Mouse (Mus musculus): ENCODE measurements around the gene Dgkb. TPM values are rescaled to one million over a fixed set of nuclear protein-coding genes. Genes with fewer than 3 reads are reported as not detected.

Dgkb gene
- polyA plus RNA-seq, 1 experiment from 2014 or later: 0.36 TPM

DNA sequence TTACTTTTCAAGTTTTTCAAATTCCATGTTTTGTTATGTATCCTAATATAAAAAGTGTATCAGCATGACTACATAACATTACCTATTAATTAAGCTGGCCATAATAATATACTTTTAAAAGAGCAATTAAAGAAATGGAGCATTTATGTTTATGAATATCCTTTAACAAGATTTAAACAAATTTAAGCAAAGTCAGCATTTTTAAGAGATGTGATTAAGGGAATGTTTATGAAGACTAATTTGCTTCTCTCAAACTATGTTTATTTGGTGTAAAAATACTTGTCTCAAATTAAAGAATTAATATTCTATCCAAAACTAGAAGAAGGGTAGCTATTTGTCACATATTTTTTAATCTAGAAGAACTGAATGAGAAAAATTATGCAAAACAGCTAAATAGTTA lies 492.4 kb downstream of the Dgkb start:
- Histone ChIP-seq H3K9me3 (no peaks in the 10 kb centered on the region), H3K36me3 (replicated peaks) (no peaks in the 10 kb centered on the region), H3K27ac (replicated peaks) (no peak overlapping the region), H3K4me3 (no peak overlapping the region), H3K4me1 (no peaks in the 10 kb centered on the region), H3K27me3 (replicated peaks; ENCODE audit: low read depth, poor library complexity, severe bottlenecking) (no peaks in the 10 kb centered on the region)
- no peak for DNase-seq (ENCODE audit: low spot score)

GRCm38 (mm10) chr12:38327729-38328271 lies 510.3 kb downstream of the Dgkb start:
- no peak overlapping the region for H3K4me3 ChIP-seq
- H3K36me3 ChIP-seq (replicated peaks): no peaks in the 10 kb centered on the region
- H3K4me1 ChIP-seq: no peaks in the 10 kb centered on the region
- DNase-seq (ENCODE audit: low spot score): no peak
- no peaks in the 10 kb centered on the region for H3K27me3 ChIP-seq (replicated peaks; ENCODE audit: low read depth, poor library complexity, severe bottlenecking)
- no peaks in the 10 kb centered on the region for H3K9me3 ChIP-seq
- H3K27ac ChIP-seq (replicated peaks): no peak overlapping the region
- 62% methylated on average over 1 of the region's 1 CpGs for WGBS

DNA sequence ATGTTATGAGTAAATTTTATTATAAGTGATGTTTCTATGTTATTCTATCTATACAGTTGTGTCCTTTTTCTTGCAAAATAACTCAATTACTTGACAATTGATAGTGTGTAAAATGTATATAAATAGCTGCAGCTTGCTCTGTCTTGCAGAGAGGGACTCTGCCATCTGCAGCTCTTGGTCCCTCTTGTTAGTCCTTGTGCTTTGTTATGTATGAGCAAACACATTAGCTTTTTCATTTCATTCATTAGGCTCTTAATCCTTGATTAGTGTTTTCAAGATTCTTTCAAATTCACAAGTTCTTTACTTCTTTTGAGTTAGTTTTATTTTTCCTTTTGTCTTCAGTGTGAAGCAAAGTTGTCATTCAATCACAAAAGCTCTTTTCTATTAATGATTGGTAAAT lies 511.3 kb downstream of the Dgkb start:
- no peaks in the 10 kb centered on the region for H3K36me3 ChIP-seq (replicated peaks)
- no peak overlapping the region for H3K27ac ChIP-seq (replicated peaks)
- H3K4me3 ChIP-seq: no peak overlapping the region
- no peak for DNase-seq (ENCODE audit: low spot score)
- no peaks in the 10 kb centered on the region for H3K4me1 ChIP-seq
- H3K9me3 ChIP-seq: no peaks in the 10 kb centered on the region
- H3K27me3 ChIP-seq (replicated peaks; ENCODE audit: low read depth, poor library complexity, severe bottlenecking): no peaks in the 10 kb centered on the region

GRCm38 (mm10) chr12:38342657-38343056 lies 525.1 kb downstream of the Dgkb start:
- peak; percentile 65 for DNase-seq (ENCODE audit: low spot score)
- 15% methylated on average over 6 of the region's 6 CpGs for whole genome bisulfite sequencing

GRCm38 (mm10) chr12:38352481-38352880 lies 535.0 kb downstream of the Dgkb start:
- DNase-seq (ENCODE audit: low spot score): no peak
- 88% methylated on average over 3 of the region's 3 CpGs for WGBS

More at GRCm38 (mm10) chr12:38342657-38343056, 525.1 kb downstream of the Dgkb start:
- no peak overlapping the region for H3K4me3 ChIP-seq
- no peaks in the 10 kb centered on the region for H3K27me3 ChIP-seq (replicated peaks; ENCODE audit: low read depth, poor library complexity, severe bottlenecking)
- no peaks in the 10 kb centered on the region for H3K36me3 ChIP-seq (replicated peaks)
- H3K27ac ChIP-seq (replicated peaks): no peak overlapping the region
- no peaks in the 10 kb centered on the region for H3K9me3 ChIP-seq
- H3K4me1 ChIP-seq: 0 out of 2 replicates have a peak, but pooled peaks cover 2% of the 10 kb centered on the region

GRCm38 (mm10) chr12:38356386-38356785 lies 538.9 kb downstream of the Dgkb start:
- H3K4me1 ChIP-seq: no peaks in the 10 kb centered on the region
- no peaks in the 10 kb centered on the region for H3K9me3 ChIP-seq
- WGBS: 87% methylated on average over 1 of the region's 1 CpGs
- DNase-seq (ENCODE audit: low spot score): no peak
- H3K4me3 ChIP-seq: no peak overlapping the region
- no peak overlapping the region for H3K27ac ChIP-seq (replicated peaks)
- H3K36me3 ChIP-seq (replicated peaks): no peaks in the 10 kb centered on the region
- H3K27me3 ChIP-seq (replicated peaks; ENCODE audit: low read depth, poor library complexity, severe bottlenecking): no peaks in the 10 kb centered on the region

More at GRCm38 (mm10) chr12:38352481-38352880, 535.0 kb downstream of the Dgkb start:
- H3K36me3 ChIP-seq (replicated peaks): no peaks in the 10 kb centered on the region
- H3K27ac ChIP-seq (replicated peaks): no peak overlapping the region
- no peaks in the 10 kb centered on the region for H3K4me1 ChIP-seq
- H3K27me3 ChIP-seq (replicated peaks; ENCODE audit: low read depth, poor library complexity, severe bottlenecking): no peaks in the 10 kb centered on the region
- no peaks in the 10 kb centered on the region for H3K9me3 ChIP-seq
- no peak overlapping the region for H3K4me3 ChIP-seq

- no peak overlapping the region for H3K27ac ChIP-seq (replicated peaks)
- no peaks in the 10 kb centered on the region for H3K4me1 ChIP-seq
- WGBS: 88% methylated on average over 4 of the region's 4 CpGs
- no peaks in the 10 kb centered on the region for H3K36me3 ChIP-seq (replicated peaks)
- no peaks in the 10 kb centered on the region for H3K9me3 ChIP-seq
- no peak overlapping the region for H3K4me3 ChIP-seq
- no peak for DNase-seq (ENCODE audit: low spot score)
- H3K27me3 ChIP-seq (replicated peaks; ENCODE audit: low read depth, poor library complexity, severe bottlenecking): no peaks in the 10 kb centered on the region
Observed at GRCm38 (mm10) chr12:38361491-38361890, 544.0 kb downstream of the Dgkb start.

- no peak for DNase-seq (ENCODE audit: low spot score)
- H3K27me3 ChIP-seq (replicated peaks; ENCODE audit: low read depth, poor library complexity, severe bottlenecking): no peaks in the 10 kb centered on the region
- H3K4me3 ChIP-seq: no peak overlapping the region
- 80% methylated on average over 2 of the region's 2 CpGs for whole genome bisulfite sequencing
- H3K4me1 ChIP-seq: no peaks in the 10 kb centered on the region
- no peaks in the 10 kb centered on the region for H3K9me3 ChIP-seq
- H3K27ac ChIP-seq (replicated peaks): no peak overlapping the region
- H3K36me3 ChIP-seq (replicated peaks): no peaks in the 10 kb centered on the region
Observed at GRCm38 (mm10) chr12:38371597-38371996, 554.1 kb downstream of the Dgkb start.

- H3K27me3 ChIP-seq (replicated peaks; ENCODE audit: low read depth, poor library complexity, severe bottlenecking): no peaks in the 10 kb centered on the region
- H3K4me1 ChIP-seq: no peaks in the 10 kb centered on the region
- no peaks in the 10 kb centered on the region for H3K36me3 ChIP-seq (replicated peaks)
- no peak overlapping the region for H3K27ac ChIP-seq (replicated peaks)
- 92% methylated on average over 3 of the region's 3 CpGs for WGBS
- H3K4me3 ChIP-seq: no peak overlapping the region
- H3K9me3 ChIP-seq: no peaks in the 10 kb centered on the region
- DNase-seq (ENCODE audit: low spot score): no peak
Observed at GRCm38 (mm10) chr12:38374159-38374558, 556.6 kb downstream of the Dgkb start.

DNA sequence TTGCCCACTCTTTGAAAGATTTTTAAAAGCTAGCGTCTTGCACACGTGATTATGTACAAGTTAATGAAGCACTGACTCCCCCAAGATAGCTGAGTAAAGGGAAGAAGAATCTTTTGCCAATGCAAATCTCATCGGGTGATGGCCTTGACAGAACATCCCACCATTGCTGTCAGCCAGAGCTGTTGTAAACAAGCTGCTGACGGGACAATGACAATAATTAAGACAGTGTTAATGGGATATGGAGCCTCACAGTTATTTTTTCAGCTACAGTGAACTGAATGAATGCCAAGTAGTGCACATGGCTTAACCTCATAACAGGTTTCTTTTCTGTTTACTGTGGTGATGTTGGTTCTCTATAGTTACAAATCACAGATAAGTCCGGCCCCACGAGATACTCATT lies 568.4 kb downstream of the Dgkb start:
- Histone ChIP-seq H3K4me3 (no peak overlapping the region), H3K27ac (replicated peaks) (no peak overlapping the region), H3K4me1 (no peaks in the 10 kb centered on the region), H3K36me3 (replicated peaks) (no peaks in the 10 kb centered on the region), H3K9me3 (no peaks in the 10 kb centered on the region), H3K27me3 (replicated peaks; ENCODE audit: low read depth, poor library complexity, severe bottlenecking) (no peaks in the 10 kb centered on the region)
- DNase-seq (ENCODE audit: low spot score): no peak
- WGBS: 86% methylated on average over 6 of the region's 6 CpGs

DNA sequence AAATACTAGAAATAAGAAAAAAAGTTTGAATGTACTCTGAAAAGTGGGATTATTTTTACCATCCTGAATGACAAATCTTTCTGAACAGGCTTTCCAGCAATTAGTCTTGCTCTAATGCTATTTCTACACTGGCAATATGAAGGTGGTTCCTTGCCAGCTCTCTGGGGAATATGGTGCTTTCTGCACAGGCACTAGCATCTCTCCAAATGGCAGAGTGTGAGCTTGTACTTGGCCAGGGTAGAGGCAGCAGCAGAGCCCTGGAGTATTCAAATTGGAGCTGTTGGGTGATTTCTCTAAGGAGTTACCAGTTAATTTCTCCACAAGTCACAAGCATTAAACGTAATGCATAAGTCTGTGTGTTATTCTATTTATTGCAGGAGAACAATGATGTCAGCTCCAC lies 569.5 kb downstream of the Dgkb start:
- no peak for DNase-seq (ENCODE audit: low spot score)
- Histone ChIP-seq H3K4me3 (no peak overlapping the region), H3K9me3 (no peaks in the 10 kb centered on the region), H3K36me3 (replicated peaks) (no peaks in the 10 kb centered on the region), H3K27me3 (replicated peaks; ENCODE audit: low read depth, poor library complexity, severe bottlenecking) (no peaks in the 10 kb centered on the region), H3K4me1 (no peaks in the 10 kb centered on the region), H3K27ac (replicated peaks) (no peak overlapping the region)
- WGBS: 93% methylated on average over 1 of the region's 1 CpGs

DNA sequence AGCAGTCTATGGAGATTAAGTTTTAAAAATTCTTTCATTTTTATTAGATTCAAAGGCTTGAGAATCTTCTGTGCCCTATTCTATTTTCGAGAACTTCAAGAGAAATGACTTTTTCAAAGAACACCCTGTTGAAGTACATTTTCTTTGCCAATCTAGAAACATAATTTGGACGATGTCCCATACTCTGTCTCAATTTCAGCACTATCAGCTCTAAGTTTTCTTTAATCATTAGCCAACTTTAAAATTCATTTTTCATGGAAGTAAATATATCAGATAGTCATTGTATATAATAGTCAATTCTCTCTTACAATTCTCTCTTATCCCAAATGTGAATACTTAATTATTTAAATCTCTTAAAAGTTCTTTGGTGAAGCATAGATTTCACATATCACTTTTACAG lies 570.1 kb downstream of the Dgkb start:
- 92% methylated on average over 2 of the region's 2 CpGs for WGBS
- H3K36me3 ChIP-seq (replicated peaks): no peaks in the 10 kb centered on the region
- no peaks in the 10 kb centered on the region for H3K4me1 ChIP-seq
- no peaks in the 10 kb centered on the region for H3K27me3 ChIP-seq (replicated peaks; ENCODE audit: low read depth, poor library complexity, severe bottlenecking)
- H3K27ac ChIP-seq (replicated peaks): no peak overlapping the region
- DNase-seq (ENCODE audit: low spot score): no peak
- no peaks in the 10 kb centered on the region for H3K9me3 ChIP-seq
- H3K4me3 ChIP-seq: no peak overlapping the region

- Histone ChIP-seq H3K36me3 (replicated peaks) (no peaks in the 10 kb centered on the region), H3K4me1 (no peaks in the 10 kb centered on the region), H3K9me3 (no peaks in the 10 kb centered on the region), H3K27ac (replicated peaks) (no peak overlapping the region), H3K4me3 (no peak overlapping the region), H3K27me3 (replicated peaks; ENCODE audit: low read depth, poor library complexity, severe bottlenecking) (no peaks in the 10 kb centered on the region)
- WGBS: 83% methylated on average over 5 of the region's 5 CpGs
- no peak for DNase-seq (ENCODE audit: low spot score)
Observed at GRCm38 (mm10) chr12:38388243-38388642, 570.7 kb downstream of the Dgkb start.
